Mouse (Mus musculus): Measurements from ENCODE around the gene Olfr1193. TPM values are rescaled to one million over a fixed set of nuclear protein-coding genes. Genes with fewer than 3 reads are reported as not detected.
"Not testable (repeated sequence)": the region's sequence is repeated elsewhere in the genome, so short reads cannot be mapped to it uniquely, and the experiment has no call there.

The Olfr1193 gene
- total RNA-seq (2021) = not detected
- long read RNA-seq, experiment 1 = 0 reads
- long read RNA-seq, experiment 2 = 0 reads

GRCm38 (mm10) chr2:88675328-88675727 is at the start of gene Olfr1193:
Olfr1193 (plus strand) TSS chr2:88675628.
- DNase-seq (ENCODE audit: low spot score in 2 of 2) = not testable (repeated sequence)

DNA sequence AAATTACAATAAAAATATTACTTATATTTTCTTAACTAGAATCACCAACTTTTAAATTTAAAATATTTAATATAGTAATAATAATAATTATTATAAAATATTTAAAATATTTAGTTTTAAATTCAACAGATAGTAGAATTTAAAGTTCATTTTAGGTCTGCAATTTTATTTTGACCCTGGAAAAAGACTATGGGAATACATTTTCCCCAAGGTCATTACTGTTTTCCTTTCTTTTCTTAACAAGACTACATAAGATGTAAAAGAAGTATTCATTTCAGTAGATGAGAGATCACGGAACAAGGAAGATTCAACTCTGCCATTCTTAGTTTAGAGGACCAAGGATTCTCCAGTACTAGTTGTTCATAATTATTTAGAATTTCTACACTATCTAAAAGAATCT is 35.2 kb upstream of the Olfr1193 start, which contains the start of gene Olfr1191-ps1:
Gene Olfr1191-ps1, plus strand, starts transcription at position 301 of the 400 bp plus-strand sequence.
- not testable (repeated sequence) for DNase-seq (ENCODE audit: low spot score in 2 of 2)

- no peak for DNase-seq (ENCODE audit: low spot score in 2 of 2)
These were observed 27.2 kb upstream of the Olfr1193 start, which contains the start of gene Olfr1192-ps1 for GRCm38 (mm10) chr2:88648209-88648608. Olfr1192-ps1 (plus strand) TSS chr2:88648509.

DNA sequence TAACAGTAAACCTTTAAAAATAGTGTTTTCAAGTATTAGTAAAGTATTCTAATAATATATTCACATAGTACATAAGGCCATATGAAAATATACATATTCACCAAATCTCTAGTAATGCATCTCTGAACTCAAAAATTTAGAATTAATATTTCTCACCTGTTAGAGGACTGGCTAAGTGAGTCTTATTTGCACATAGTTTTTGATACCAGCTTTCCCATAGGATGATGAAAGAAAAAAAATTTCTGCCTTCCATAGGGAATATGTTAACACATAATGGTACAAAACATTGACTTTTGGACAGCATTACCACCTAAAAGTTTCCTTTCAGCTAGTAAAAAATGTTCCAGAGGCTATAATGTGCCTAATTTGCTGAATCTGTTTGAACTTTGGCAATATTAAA is 13.7 kb downstream of the Olfr1193 start, which contains the start of gene Olfr1195:
Gene Olfr1195, minus strand, starts transcription at position 101 of the 400 bp plus-strand sequence.
- DNase-seq (ENCODE audit: low spot score in 2 of 2) = no peak

DNA sequence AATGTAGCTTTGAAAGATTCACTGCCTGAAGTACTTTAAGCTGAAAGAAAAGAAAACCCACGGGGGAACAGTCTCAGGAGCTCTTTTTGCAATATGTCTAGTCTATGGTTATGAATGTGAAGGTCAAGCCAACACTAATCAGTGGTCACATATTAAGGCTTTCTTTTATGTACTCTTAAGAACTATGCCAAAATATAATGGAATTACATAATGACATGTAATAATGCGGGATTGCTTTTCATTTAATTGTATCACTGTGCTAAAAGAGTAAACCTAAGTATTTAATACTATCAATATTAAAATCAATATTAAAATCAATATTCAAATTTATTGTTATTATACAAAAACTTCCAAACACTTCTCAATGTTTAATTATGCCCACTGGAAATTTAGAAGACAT is 29.1 kb downstream of the Olfr1193 start, which contains the start of gene Olfr1196:
Gene Olfr1196, minus strand, starts transcription at position 101 of the 400 bp plus-strand sequence.
- no peak for DNase-seq (ENCODE audit: low spot score in 2 of 2)

Other genes starting within 250 kb of the Olfr1193 start
- not detected for gene Olfr1181, start 249.5 kb upstream of the Olfr1193 start, total RNA-seq (2021)
- gene Gm13757, start 226.5 kb upstream of the Olfr1193 start, total RNA-seq (2021) = not detected
- gene Olfr1183, start 220.8 kb upstream of the Olfr1193 start, total RNA-seq (2021) = not detected
- not detected for gene Olfr1184, start 192.0 kb upstream of the Olfr1193 start, total RNA-seq (2021)
- gene Olfr1185-ps1, start 182.3 kb upstream of the Olfr1193 start, total RNA-seq (2021) = not detected
- not detected for gene Olfr1186, start 157.1 kb upstream of the Olfr1193 start, total RNA-seq (2021)
- not detected for gene Olfr1188, start 118.7 kb upstream of the Olfr1193 start, total RNA-seq (2021)
- gene Olfr1189, start 89.2 kb upstream of the Olfr1193 start, total RNA-seq (2021) = not detected
- gene Olfr1191-ps1, start 35.1 kb upstream of the Olfr1193 start, total RNA-seq (2021) = under 1 TPM in 1 of 2 experiments, not detected in 1; 0.07 TPM
- gene Olfr1192-ps1, start 27.1 kb upstream of the Olfr1193 start, total RNA-seq (2021) = not detected
- gene Olfr1195, start 13.6 kb downstream of the Olfr1193 start, total RNA-seq (2021) = not detected
- not detected for gene Olfr1196, start 29.0 kb downstream of the Olfr1193 start, total RNA-seq (2021)
- gene Olfr1197, start 56.7 kb downstream of the Olfr1193 start, total RNA-seq (2021) = not detected
- gene Olfr1198, start 75.7 kb downstream of the Olfr1193 start, total RNA-seq (2021) = not detected
- not detected for gene Olfr1199, start 84.8 kb downstream of the Olfr1193 start, total RNA-seq (2021)
- not detected for gene Olfr1200, start 94.9 kb downstream of the Olfr1193 start, total RNA-seq (2021)
- not detected for gene Olfr1201, start 117.4 kb downstream of the Olfr1193 start, total RNA-seq (2021)
- gene Olfr1202, start 138.9 kb downstream of the Olfr1193 start, total RNA-seq (2021) = not detected
- gene Olfr1205, start 154.1 kb downstream of the Olfr1193 start, total RNA-seq (2021) = not detected
- gene Olfr1204, start 173.7 kb downstream of the Olfr1193 start, total RNA-seq (2021) = not detected
- not detected for gene Olfr1206, start 187.6 kb downstream of the Olfr1193 start, total RNA-seq (2021)
- gene Olfr1208, start 226.7 kb downstream of the Olfr1193 start, total RNA-seq (2021) = not detected
- not detected for gene Olfr1209, start 239.5 kb downstream of the Olfr1193 start, total RNA-seq (2021)

All from layer of hippocampus, postnatal 14 days (tissue).